Mouse (Mus musculus) frontal cortex, postnatal 14 days (tissue): ENCODE measurements around the gene Plpp7.
A peak's percentile ranks its signal among the peaks of the same experiment; 100 is the strongest.

Experiments
- DNase-seq, 2 experiments: peaks; one replicate each; pipeline ENCODE4 v3.0.0; 2022; ENCODE audit warnings: low spot score in 2 of 2

Plpp7 gene

DNA sequence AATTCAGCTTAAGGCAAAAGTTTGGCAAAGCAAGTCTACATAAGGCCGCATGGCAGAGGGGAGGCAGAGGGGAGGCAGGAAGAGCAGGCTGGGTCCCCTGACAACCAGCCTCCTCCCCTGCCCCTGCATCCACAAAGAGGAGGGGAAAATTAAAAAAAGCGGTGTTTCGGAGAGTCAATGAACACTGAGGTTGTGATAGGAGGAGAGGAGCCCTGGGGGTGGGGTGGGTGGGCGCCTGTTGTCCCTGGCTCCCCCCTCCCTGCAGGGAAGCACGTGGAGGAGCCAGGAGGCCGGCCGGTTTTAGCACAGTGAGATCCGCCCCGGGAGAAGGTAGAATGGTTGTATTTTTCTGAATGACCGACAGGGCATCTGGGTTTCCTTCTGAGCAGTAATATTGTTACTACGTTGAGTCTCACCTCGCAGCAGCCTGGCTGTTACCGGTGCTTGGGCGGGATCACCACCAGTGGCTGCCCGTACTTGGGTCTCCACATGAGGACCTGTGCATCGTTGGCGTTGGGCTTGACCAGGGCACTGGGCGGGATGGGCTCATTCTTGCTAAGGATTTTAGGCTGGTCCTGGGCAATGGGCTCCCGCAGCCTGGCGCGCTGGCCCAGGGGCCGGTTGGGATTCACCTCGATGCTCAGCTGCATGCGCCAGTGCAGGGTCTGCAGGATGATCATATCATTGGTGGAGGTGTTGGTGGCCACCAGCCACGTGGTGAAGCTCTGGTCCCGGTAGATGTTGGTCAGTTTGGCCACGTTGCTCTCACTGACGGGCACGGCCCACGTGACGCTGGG lies 26.3 kb upstream of the Plpp7 start:
- DNase-seq, result no peak

DNA sequence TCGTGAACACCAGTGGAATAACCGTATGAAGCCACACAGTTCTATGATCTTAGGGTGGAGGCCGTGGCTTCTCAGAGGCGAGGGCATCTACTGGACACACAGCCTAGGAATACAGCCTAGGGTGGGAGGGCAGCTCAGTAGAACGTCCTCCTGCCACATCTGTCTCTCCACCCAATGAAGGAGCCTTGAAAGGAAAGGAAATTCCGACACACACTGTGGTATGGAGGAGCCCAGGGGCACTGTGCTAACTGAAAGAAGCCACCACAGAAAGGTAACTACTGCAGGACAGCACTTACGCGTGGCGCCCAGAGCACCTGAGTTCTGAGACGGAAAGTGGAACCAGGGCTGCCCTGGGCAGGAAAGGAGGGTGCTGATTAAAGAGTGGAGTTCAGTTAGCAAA lies 24.6 kb upstream of the Plpp7 start:
- no peak for DNase-seq

DNA sequence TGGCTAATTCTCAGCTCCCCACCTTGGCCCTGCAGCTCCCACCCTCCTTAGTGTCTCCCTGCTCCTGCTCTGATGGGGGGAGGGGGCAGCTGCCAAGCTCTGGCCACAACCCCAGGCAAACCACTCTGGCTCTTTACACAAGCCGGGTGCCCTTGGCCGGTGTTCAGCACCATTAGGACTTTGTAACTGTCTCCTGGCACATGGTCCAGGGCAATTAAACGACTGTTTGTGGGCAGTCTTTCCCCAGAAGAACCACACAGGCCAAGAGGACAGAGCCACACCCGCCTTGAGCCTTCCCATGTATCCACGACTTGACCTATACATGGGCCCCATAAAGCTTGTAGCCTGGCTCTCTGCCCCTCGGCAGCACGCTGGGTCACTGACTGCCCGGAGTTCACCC lies 20.9 kb upstream of the Plpp7 start:
- DNase-seq, result peak in 1 of 2 experiments; percentile 26

DNA sequence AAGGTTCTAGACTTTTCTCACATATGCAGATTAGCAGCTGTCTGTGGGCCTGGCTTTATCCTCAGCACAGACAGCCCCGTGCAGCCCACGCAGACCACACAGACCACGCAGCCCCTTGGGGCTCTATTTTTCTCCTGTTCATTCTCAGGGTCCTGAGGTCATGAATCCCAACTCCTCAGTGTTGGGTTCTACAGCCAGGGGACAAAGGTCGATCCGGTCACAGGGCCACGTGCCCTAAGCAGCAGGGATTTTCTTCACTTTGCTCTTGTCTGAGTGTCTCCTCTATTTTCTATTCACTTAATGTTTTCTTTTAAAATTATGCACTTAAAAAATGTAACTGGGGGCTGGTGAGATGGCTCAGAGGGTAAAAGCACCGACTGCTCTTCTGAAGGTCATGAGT lies 20.0 kb upstream of the Plpp7 start:
- no peak for DNase-seq

DNA sequence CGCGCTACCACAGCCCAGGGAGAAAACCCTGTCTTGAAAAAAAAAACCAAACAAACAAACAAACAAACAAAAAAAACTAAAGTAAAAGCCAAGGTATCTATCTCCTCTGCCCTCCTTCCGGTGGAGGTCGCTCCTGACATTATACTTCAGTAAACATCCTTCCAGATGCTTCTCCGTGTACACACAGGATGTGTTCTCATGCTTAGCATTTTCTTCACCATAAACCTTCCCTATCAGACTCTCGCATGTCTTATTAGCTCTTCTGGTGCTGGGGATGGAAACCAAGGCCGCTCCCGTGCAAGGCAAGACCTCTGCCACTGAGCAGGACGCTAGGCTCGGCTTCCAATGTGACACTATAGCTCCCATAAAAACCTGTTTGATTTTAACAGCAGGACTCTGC lies 17.6 kb upstream of the Plpp7 start:
- DNase-seq, result no peak

DNA sequence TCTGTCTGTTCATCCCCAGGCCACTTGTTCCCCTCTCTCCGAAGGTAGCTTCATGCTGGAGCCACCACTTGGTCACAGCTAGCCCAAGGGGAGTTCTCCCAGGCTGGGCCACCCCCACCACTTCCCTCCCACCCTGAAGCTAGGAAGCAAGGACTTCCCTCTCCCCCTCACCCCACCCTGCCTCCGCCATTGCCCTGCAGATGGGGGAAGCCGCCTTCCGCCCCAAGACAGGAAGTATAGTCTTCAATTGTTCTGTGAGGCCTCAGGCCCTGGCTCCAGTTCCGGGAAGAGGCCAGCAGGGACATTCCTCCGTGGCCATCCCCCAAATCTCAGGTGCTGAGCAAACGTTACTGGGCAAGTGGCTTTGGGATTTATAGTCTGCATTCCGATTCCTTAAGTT lies 16.8 kb upstream of the Plpp7 start:
- DNase-seq, result no peak

GRCm38 (mm10) chr2:32079191-32079725 lies 16.1 kb upstream of the Plpp7 start:
- no peak for DNase-seq

DNA sequence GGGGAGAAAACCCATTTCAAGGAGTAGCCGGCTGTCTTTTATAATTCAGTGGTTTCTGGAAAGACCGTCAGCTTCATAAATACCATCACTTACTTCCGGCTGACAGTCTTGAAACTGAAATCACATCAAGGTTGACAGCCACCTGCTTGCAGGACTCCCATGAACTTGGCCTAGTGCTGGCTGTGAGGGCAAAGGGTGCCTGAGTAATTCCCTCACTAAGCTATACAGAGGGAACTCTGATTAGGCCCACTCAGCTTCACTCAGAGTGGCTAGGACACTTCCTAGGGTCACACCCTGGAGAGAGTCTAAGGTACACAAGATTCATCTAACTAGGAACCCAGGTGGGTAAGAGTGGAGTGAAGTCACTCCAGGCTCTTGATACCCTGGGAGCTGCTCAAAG lies 14.6 kb upstream of the Plpp7 start:
- no peak for DNase-seq

DNA sequence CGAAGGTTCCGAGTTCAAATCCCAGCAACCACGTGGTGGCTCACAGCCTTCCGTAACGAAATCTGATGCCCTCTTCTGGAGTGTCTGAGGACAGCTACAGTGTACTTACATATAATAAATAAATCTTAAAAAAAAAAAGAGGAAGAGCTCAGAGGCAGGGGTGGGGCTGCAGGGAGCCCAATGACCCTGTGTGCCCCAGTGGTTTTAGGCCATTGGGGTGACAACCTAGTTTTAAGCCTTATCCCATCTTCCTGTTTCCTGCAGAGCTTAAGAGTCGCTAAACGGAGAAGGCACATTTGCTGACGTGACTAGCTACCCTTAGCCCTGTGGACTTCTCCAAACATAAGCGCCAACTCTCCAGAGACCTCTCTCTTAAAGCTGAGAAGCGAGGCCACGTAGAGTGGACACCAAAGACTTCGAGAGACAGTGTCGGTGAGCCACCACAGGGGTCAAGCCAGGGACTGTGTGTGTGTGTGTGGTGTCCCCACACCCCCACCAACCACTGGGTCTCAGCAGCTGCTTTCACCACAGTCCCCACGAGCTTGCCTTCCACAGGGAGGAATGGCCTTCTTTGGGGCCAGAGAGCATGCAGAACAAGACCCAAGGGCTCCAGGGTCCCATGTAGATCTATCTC lies 13.9 kb upstream of the Plpp7 start:
- DNase-seq, result no peak

DNA sequence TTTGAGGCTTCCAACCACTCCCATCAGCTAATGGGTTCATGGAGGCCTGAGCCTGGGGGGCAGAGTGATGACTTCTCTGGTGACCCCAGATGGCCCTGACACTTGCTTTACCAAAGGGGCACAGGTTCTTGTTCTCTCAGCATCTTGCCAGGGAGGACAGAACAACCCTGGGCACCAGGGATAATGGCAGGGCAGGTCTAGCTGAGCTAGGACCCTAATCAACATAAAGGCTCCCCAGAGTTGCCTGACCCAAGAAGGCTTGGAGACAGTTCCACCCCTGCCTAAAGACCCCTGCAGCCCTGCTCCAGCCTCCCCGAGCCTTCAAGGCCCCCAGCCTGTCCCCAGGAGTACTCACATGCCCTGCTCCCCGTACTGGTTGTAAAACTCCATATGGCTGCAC lies 13.1 kb upstream of the Plpp7 start:
- DNase-seq, result no peak

DNA sequence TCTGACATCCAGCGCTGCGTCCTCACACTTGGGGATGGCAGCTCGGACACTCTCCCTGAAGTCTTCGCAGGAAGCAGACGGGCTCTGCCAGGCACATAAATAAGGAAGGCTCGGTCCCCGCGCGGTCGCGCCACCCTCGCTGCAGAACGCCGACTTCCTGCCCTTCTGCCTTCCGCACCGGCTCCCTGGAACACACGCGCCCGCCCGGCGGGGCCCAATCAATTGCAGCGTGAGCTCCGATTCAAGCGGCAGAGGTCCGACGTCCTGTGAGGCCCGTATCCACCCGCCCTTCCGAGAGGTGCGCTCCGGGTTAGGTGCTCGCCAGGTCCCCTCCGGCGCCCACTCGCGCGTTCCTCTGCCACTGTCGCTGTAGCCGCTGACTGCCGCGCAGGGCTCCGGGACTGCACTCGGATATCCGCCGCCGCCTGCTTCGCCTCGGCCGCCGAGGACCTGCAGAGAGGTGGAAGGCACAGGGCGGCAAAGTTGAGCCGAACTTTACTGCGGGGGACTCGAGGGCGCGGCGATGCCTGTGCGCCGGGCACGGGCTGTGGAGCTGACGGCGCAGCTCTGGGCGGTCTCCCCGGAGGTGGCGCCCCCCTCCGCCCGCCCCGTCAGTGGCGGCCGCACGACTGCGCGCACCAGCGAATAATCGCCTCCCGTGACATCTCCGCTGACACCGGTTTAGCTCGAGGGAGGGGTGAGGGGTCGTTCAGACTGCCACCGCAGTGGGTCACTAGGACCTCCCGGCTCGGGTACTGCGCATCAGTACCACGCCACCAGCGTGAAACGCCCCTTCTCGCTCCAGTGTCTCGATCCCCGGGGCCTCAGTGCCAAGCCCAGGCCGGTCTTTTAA lies 11.9 kb upstream of the Plpp7 start:
- DNase-seq, result peak in 1 of 2 experiments; percentile 29

DNA sequence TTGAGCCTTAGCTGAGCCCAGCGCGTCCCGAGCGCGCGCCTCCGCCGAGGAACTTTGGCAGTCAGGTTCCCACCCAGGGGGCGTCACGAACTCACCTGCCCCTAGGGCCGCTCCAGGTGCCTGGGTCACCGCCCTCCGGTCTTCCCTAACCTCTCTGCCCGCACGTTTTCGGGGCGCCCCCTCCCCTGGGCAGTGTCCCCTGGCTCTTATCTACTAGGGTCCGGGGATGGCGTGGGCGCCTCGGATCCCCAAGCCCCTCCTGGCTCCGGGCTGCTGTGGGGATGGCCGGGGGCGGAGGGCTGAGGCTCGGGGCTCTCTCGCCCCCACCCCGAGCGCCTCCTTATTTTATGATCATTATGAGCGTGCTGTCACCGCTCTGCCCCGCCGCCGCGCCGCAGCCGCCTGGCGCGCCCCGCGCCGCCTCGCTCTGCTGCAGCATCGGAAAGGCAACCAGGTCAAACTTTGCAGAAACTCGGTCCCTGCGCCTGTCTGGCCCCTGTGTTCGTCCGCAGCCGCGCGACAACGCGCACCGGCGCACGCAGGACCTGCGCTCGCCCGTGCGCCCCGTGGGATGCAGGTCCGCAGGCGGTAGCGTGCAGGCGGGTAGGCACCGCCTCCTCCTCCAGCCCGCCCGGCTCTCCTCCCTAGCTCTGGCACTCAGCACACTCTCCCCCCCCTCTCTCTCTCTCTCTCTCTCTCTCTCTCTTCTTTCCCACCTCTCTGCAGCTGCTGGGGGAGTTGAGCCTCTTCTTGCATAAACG lies 11.0 kb upstream of the Plpp7 start, which contains the start of gene Fam78a:
Fam78a (minus strand) TSS at position 747 of the 761 bp plus-strand sequence.
- peak in 1 of 2 experiments; percentile 18 for DNase-seq

DNA sequence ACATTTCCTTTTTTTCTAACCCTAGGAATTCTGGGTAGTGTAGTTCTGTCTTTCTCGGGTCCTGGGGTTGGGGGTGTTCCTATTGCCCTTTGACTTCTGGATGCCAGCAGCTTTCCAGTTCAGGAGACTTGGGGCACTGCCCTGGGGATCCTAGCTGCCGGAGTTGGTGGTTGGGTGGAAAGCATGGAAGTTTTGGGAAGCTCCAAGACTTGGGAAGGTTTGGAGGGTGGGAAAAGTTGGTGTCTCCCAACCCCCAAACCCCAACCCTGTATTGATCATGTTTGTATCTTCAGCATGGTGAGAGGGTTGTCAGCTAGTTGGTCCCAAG lies 10.5 kb upstream of the Plpp7 start:
- no peak for DNase-seq

DNA sequence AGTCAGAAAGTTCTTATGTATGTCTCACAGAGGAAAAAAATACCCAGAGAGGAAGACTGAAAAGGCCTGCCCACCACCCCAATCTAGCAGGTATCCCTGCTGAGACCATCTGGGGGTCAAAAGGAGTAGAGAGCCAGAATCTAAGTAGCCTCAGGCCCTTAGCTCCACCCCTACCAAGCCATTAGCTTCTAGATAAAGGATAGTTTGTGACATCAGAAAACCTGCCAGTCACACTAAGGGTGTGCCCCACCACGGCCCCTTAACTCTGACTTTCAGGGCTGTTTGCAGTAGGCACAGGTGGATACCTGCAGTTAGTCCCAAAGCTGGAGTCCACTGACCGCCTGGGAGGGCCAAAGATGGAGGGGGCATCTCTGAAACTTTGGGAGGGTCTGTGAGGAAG lies 10.1 kb upstream of the Plpp7 start:
- DNase-seq, result no peak

DNA sequence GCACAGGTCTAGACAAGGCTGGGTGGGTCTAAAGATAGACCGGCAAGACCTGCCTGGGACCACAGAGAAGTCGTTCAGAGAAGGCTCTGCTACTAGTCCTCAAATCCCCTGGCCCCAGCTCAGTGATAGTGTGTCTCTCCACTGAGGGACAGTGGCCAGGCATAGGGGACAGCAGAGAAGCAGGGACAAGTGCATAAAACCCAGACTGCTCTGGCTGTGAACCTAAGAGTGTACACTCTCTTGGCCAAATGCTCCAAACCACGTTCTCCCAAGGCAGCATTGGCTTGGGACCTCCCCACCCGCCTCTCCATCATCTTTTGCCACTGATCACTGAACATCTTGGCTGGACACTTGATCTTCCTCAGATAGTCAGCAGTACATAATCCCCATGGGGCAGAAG lies 7.7 kb upstream of the Plpp7 start:
- DNase-seq, result no peak

DNA sequence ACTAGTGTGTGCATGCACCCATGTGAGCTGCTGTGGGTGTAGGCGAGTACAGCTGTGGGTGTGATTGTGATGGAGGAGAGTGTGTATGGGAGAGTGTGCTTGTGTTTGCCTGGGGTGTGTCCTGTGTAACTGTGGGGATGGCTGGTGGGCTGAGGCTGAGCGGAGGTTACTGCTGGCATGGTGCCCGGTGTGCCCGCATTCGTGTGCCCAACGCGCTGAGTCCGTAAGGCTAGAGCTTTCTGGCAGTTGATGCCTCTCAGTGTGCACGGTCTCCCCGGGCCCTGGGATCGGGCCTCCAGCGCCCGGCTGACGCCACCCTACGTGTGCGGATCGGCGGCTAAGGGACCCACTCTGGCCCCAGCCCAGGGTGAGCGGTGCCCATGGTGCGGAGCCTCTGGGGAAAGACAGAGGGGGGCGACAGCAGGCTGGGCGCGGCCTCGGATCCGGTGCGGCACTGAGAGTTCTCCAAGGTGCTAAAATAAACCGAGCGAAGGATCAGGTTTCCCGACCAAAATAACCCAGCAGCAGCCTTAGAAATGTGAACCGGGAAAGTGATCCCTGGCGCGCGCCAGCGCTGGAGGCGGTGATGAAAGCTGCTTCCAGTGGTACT lies 6.9 kb upstream of the Plpp7 start:
- peak; percentile 24 to 33 for DNase-seq

- no peak for DNase-seq
These were observed 5.7 kb upstream of the Plpp7 start for GRCm38 (mm10) chr2:32089606-32090005.

DNA sequence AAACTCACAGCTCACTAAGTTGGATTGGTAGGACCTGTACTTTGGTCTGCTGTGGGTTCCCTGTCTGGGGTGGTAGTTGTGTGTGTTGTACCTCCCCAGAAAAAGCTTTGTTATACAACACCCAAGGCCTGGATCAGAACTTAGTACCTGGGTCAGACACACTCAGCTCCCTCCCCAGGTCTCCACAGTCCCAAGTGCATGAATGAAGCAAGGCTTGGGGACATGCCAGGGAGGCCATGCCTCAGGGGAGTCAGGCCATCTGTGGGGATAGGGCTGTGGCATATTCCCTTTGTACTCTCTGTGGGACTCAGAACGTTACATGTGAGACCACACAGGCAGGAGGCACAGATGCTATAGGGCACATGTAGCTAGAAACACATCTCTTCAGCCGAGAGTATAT lies 5.2 kb upstream of the Plpp7 start:
- no peak for DNase-seq

GRCm38 (mm10) chr2:32091956-32092355 lies 3.4 kb upstream of the Plpp7 start:
- DNase-seq, result no peak

DNA sequence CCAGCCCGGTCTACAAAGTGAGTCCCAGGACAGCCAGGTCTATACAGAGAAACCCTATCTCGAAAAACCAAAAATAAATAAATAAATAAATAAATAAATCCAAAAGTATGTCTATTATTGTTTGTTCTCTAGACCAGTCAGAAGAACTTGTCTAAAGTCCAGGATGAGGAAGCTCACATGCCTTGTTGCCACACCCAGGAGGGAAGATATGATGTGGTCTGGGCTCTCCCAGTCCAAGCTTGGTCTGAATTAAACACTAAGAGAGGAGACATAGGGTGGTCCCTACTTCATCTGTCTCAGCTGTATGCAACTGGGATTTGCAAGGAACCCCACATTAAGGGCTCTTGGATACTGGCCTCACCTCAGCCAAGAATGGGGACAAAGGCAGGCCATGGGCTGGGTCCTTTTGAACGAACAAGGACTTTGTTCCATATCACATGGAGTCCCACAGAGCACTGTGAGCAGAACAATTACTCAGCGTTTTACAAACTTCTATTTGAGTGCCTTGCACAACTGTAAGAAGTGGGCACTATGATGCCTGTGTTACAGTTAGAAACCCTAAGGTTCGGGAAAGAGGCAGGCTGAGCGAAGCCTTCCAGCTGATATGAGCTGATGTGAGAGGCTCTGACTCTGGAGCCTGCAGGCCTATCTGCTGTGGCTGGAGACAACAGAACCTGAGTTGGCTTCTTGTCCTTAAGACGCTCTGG lies 1.2 kb upstream of the Plpp7 start:
- no peak for DNase-seq

DNA sequence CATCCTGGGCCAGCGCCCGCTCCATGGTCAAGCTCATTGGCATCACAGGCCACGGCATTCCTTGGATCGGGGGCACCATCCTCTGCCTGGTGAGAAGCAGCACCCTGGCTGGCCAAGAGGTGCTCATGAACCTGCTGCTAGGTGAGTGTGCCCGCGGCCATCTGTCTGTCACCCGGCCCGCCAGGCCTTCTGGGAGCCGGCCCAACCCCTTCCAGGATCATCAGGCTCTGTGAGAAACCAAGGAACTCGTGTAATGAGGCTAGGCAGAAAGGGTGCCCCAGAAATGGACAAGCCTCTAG lies 743 bp downstream of the Plpp7 start:
- no peak for DNase-seq
